Mouse (Mus musculus) hindbrain, embryonic 11.5 days (tissue): Measurements from ENCODE around the gene Kif5c. TPM values are rescaled to one million over a fixed set of nuclear protein-coding genes. Genes with fewer than 3 reads are reported as not detected.

ENCODE experiments used
- ATAC-seq: fragments of 200-750 bp; cut with Nextera tagmentation; 2 replicates; pipeline ENCODE4 v1.8.0; 2017; ENCODE audit warnings: mild to moderate bottlenecking, moderate TSS enrichment, moderate library complexity; ENCODE audit not compliant: low FRiP score
- DNase-seq: peaks from one replicate; pipeline ENCODE4 v3.0.0-alpha.2; 2015; ENCODE audit warnings: low spot score
- H3K27ac ChIP-seq: fragments of 300-500 bp; sonication (generic); 2 replicates; pipeline ENCODE4 v1.5.1; 2014; ENCODE audit warnings: mild to moderate bottlenecking, low read depth, low read length
- H3K27me3 ChIP-seq: fragments of 300-500 bp; sonication (generic); 2 replicates; pipeline ENCODE4 v1.6.1; 2014; ENCODE audit warnings: mild to moderate bottlenecking, low read length, moderate library complexity, mixed read lengths; ENCODE audit not compliant: control insufficient read depth, insufficient read depth
- H3K36me3 ChIP-seq: fragments of 300-500 bp; sonication (generic); 2 replicates; pipeline ENCODE4 v1.6.1; 2014; ENCODE audit warnings: mild to moderate bottlenecking, low read length, moderate library complexity, mixed read lengths; ENCODE audit not compliant: control insufficient read depth, insufficient read depth
- H3K4me1 ChIP-seq: fragments of 300-500 bp; sonication (generic); replicated peaks from 2 replicates; pipeline ENCODE4 v1.6.1; 2014; ENCODE audit warnings: low read length, mixed read lengths; ENCODE audit not compliant: control insufficient read depth, insufficient read depth
- H3K4me2 ChIP-seq: fragments of 300-500 bp; sonication (generic); replicated peaks from 2 replicates; pipeline ENCODE4 v1.6.1; 2014; ENCODE audit warnings: mild to moderate bottlenecking, low read depth, low read length
- H3K4me3 ChIP-seq: fragments of 300-500 bp; sonication (generic); 2 replicates; pipeline ENCODE4 v1.5.1; 2014; ENCODE audit warnings: low read depth, low read length
- H3K9ac ChIP-seq: fragments of 300-500 bp; sonication (generic); 2 replicates; pipeline ENCODE4 v1.6.1; 2014; ENCODE audit warnings: low read depth, low read length
- H3K9me3 ChIP-seq: fragments of 300-500 bp; sonication (generic); 2 replicates; pipeline ENCODE4 v1.6.1; 2016; ENCODE audit warnings: low read length; ENCODE audit not compliant: control insufficient read depth
- WGBS: fragments of 180-500 bp; shearing (Covaris S2); extraction: QIAGEN DNeasy Blood & Tissue Kit; methylation state at CpG from one replicate; pipeline ENCODE4 v1.1.7; 2014; 5-methylcytosine and 5-hydroxymethylcytosine counted together
- polyA plus RNA-seq: library from polyadenylated mRNA; unstranded; fragments of >200 nt; fragmentation: Nextera tagmentation; extraction: Ambion mirVana; gene quantifications from 2 replicates; pipeline ENCODE4 v1.2.1, GENCODE M21; 2014

Gene Kif5c
- polyA plus RNA-seq, 1 experiment from 2014 or later, result 112 TPM

DNA sequence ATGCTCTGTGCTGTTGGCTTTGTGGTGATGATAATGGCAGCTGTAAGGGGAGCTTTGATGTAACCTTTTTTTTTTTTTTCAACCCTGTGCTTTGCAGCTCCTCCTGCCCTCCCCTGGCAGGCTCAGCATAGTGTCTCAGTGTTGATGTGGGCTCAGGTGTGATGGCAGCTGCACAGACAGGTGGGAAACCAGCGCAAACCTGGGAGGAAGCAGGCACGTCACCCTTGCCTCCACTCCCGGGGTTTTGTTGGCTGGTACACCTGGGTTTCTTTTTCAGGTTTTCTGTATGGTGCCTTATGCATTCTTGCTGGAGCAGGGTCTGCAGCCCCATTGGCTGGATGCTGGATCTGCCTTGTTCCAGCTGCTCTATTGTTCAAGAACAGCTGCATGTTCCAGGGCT, 198.1 kb downstream of the Kif5c start:
- WGBS, result 96% methylated on average over 3 of the region's 3 CpGs
- Histone ChIP-seq H3K36me3 (no peaks in the 10 kb centered on the region), H3K9me3 (no peaks in the 10 kb centered on the region), H3K9ac (no peak overlapping the region), H3K4me3 (no peak overlapping the region), H3K4me2 (no peak overlapping the region), H3K27me3 (no peaks in the 10 kb centered on the region), H3K4me1 (no peaks in the 10 kb centered on the region), H3K27ac (no peak overlapping the region)
- no peak for DNase-seq
- no peak for ATAC-seq

DNA sequence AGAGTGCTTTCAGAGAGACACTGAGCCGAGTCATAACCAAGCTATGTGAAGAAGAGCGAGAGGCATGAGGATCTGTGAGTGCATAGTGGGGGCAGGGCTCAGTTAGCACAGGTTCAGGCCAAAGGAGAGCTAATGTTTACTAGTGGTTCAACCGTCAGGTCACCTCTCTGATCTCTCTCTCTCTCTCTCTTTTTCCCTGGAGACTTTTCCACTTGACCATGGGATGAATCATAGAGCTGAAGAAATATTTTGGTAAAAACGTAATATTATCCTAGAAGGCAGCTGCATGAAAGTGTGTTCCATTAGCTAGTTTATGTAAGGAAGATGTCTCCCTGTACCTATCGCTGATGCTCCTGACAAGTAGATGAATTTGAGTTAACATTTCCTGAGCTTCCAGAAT, 199.0 kb downstream of the Kif5c start:
- no peak overlapping the region for H3K9ac ChIP-seq
- 81% methylated on average over 5 of the region's 5 CpGs for WGBS
- H3K9me3 ChIP-seq, result no peaks in the 10 kb centered on the region
- ATAC-seq, result no peak
- no peaks in the 10 kb centered on the region for H3K36me3 ChIP-seq
- H3K4me3 ChIP-seq, result no peak overlapping the region
- no peaks in the 10 kb centered on the region for H3K4me1 ChIP-seq
- no peak overlapping the region for H3K27ac ChIP-seq
- DNase-seq, result no peak
- H3K4me2 ChIP-seq, result no peak overlapping the region
- H3K27me3 ChIP-seq, result no peaks in the 10 kb centered on the region

DNA sequence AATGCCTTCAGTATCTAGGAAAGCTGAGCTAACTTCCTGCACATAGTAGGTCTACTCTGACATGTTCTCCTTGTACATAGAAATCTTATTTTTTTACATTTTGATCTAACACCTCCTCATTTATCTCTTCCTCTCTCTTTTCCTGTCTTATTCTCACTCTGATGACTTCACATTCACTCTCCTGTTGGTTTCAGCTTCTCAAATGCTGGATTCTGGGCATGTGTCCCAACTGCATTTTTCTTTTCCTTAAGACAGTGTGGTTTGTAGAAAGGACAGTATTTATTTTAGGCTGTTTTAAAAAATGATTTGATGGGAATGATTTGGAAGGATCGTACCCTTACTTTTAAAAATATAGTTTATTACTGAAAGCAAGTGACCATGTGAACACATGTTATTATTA, 203.2 kb downstream of the Kif5c start:
- DNase-seq, result no peak
- Histone ChIP-seq H3K36me3 (no peaks in the 10 kb centered on the region), H3K27ac (no peak overlapping the region), H3K9me3 (no peaks in the 10 kb centered on the region), H3K9ac (no peak overlapping the region), H3K27me3 (no peaks in the 10 kb centered on the region), H3K4me1 (no peaks in the 10 kb centered on the region), H3K4me2 (no peak overlapping the region), H3K4me3 (no peak overlapping the region)
- ATAC-seq, result no peak
- WGBS, result 100% methylated on average over 1 of the region's 1 CpGs

Other genes starting within 250 kb of the Kif5c start
- gene Epc2, start 167.8 kb upstream of the Kif5c start, polyA plus RNA-seq, result 16.6 and 17.0 TPM in 2 replicates
- gene Lypd6b, start 168.4 kb downstream of the Kif5c start, polyA plus RNA-seq, result 1.5 and 2.1 TPM in 2 replicates